Mouse (Mus musculus): ENCODE measurements around the gene Traf7.

The Traf7 gene

GRCm38 (mm10) chr17:24480201-24480826 lies 47.4 kb downstream of the Traf7 start:
- POLR2A ChIA-PET = interaction anchor here in 3 of 4 experiments (0.6 to 24.5 kb wide), 51 partner anchors 8 to 331 kb away, joined by 3 to 396 read pairs (median 7); partner anchors contain the start of genes Traf7 (in 3 of the 3), Zfp598 (in 3 of the 3), E4f1 (in 2 of the 3) and Npw (in 2 of the 3)
- CTCF ChIA-PET = interaction anchor here (0.6 to 3.2 kb wide), 37 partner anchors 8 to 732 kb away, joined by 3 to 45 read pairs (median 4); partner anchors contain the start of genes Caskin1 (in 1 of the 4), E4f1 (in 1 of the 4), Pgp (in 1 of the 4) and Pkd1 (in 1 of the 4)

- CTCF ChIA-PET = interaction anchor here (0.6 to 3.2 kb wide), 63 partner anchors 9 to 1018 kb away, joined by 3 to 45 read pairs (median 5); partner anchors contain the start of genes Traf7 (in 4 of the 4), Pkd1 (in 2 of the 4), Abca3 (in 1 of the 4) and Caskin1 (in 1 of the 4)
Measured at GRCm38 (mm10) chr17:24479431-24479830, 48.3 kb downstream of the Traf7 start.

DNA sequence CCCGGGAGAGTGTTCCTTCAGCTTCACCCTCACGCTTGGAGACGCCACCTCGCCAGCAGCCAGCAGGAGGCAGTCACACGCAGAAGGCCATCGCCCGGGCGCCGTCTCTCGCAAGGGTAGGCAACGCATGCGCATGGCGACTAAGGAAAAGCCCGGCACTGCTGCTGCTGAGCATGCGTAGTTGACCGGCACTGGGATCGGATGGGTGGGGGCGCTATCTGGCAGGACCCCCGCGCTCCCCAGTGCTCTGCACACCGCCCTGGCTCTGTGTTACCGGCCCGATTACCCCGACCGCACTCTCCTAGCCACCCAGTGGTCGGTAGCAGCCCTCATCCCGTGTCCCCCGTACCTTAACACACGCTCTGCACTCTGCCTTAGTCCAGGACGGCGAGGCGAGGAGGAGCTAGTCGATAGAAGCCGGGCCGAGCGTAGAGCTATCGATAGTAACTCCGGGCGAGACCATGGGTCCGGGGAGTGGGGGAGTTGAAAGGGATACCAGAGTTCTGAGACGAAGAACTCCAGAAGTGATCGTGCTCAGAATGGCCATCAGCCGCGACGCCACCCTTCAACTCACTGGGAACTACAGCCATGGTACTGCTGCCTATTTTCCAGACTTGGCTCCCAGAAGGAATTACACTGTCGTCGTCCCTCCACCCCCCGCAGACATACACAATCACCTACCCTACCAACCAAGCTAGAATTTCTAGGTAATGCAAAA lies 48.9 kb downstream of the Traf7 start, which contains the start of gene Mlst8:
Gene Mlst8 (minus strand): TSS at position 416 of the 718 bp plus-strand sequence.
- CTCF ChIA-PET = interaction anchor here (0.5 to 3.2 kb wide), 69 partner anchors 8 to 1018 kb away, joined by 3 to 45 read pairs (median 5); partner anchors contain the start of genes Traf7 (in 4 of the 4), Pkd1 (in 3 of the 4), Abca3 (in 1 of the 4) and Caskin1 (in 1 of the 4)
- POLR2A ChIA-PET = interaction anchor here (0.6 to 24.5 kb wide), 125 partner anchors 8 to 1354 kb away, joined by 3 to 396 read pairs (median 5); partner anchors contain the start of genes Traf7 (in 4 of the 4), E4f1 (in 3 of the 4), Nthl1 (in 3 of the 4) and Pgp (in 3 of the 4)

More at GRCm38 (mm10) chr17:24479431-24479830, 48.3 kb downstream of the Traf7 start:
- POLR2A ChIA-PET = interaction anchor here (0.6 to 24.5 kb wide), 113 partner anchors 8 to 1353 kb away, joined by 3 to 396 read pairs (median 6); partner anchors contain the start of genes Traf7 (in 4 of the 4), E4f1 (in 3 of the 4), Nthl1 (in 3 of the 4) and Pgp (in 3 of the 4)

DNA sequence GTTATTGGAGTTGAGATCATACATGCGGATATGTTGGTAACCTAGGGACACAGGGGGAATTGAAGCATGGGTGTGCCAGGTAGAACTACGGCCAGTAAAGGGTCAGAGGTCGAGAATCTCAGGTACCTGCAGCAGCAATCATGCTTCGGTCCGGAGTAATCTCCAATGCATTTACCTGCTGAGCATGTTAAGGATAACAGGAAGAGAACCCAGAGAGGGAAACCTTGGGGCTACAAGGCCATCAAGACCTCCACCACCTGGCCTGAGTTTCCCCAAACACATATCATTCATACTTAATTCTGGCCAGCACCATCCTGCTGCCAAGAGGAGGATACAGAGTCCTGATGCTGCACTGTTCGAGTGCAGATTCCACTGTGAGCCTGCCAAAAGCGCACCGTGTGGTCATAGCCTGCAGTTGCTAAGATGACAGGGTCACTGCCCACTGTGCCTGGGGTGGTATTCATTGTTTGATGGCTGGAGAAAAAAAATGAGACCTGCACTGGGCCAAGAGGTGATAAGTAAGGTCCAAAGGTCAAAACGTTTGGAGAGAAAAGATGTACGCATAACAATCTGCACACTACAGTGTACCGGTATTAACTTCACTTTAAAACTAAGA lies 49.6 kb downstream of the Traf7 start:
- ChIA-PET CTCF (interaction anchor here (0.5 to 3.2 kb wide), 51 partner anchors 7 to 423 kb away, joined by 3 to 45 read pairs (median 5); partner anchors contain the start of genes Traf7 (in 3 of the 4), Pkd1 (in 2 of the 4), Abca3 (in 1 of the 4) and Caskin1 (in 1 of the 4)), POLR2A (interaction anchor here (0.6 to 24.5 kb wide), 99 partner anchors 8 to 1355 kb away, joined by 3 to 396 read pairs (median 7); partner anchors contain the start of genes Traf7 (in 4 of the 4), E4f1 (in 3 of the 4), Nthl1 (in 3 of the 4) and Pgp (in 3 of the 4))

- CTCF ChIA-PET = interaction anchor here in 2 of 4 experiments (0.9 to 3.1 kb wide), 2 partner anchors 50 to 129 kb away, joined by 4 to 32 read pairs; partner anchors contain the start of gene Traf7 (in 1 of the 2)
- POLR2A ChIA-PET = interaction anchor here (0.6 to 24.5 kb wide), 20 partner anchors 8 to 245 kb away, joined by 3 to 396 read pairs (median 8); partner anchors contain the start of genes Traf7 (in 3 of the 4), Rnps1 (in 2 of the 4), Pkd1 (in 1 of the 4) and Rab26 (in 1 of the 4)
Measured at GRCm38 (mm10) chr17:24477053-24477984, 50.4 kb downstream of the Traf7 start.

DNA sequence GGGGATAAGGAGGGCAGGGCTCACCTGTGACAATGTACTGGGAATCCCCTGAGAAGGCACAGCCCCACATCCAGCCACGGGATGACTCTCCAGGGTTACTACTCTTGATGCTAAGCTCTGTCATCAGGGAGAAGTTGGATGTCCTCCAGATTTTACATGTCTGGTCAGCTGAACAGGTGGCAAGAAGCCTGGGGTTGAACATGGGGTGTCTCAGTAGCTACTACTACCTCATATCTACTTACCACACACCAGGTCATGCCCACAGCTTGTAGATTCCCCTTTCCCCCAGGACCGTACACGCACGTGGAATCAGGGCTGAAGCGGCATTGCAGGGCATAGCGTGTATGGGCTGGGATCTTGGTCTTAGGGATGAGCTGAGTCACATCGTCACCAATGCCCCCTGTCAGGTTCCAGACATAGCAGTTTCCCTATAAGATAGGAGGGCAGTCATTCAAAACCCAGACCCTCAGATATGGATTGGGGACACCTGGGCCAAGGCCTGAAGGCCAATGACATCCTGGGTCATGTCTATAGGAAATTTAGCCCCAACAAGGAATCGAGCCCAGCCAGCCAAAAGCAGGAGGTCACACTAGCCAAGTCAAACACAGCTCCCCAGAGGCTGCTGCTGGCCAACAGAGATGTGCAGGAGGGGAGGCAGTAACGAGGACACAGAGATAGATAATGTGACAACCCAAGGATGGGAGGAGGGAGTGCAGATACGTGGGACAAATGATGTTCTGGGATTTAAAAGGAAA lies 51.5 kb downstream of the Traf7 start:
- ChIA-PET CTCF (interaction anchor here in 2 of 4 experiments (0.9 to 3.1 kb wide), 2 partner anchors 51 to 130 kb away, joined by 4 to 32 read pairs; partner anchors contain the start of gene Traf7 (in 1 of the 2)), POLR2A (interaction anchor here in 3 of 4 experiments (0.6 to 24.5 kb wide), 17 partner anchors 9 to 215 kb away, joined by 3 to 396 read pairs (median 7); partner anchors contain the start of genes Traf7 (in 3 of the 3), Pkd1 (in 1 of the 3), Rab26 (in 1 of the 3) and Rnps1 (in 1 of the 3))

- POLR2A ChIA-PET = interaction anchor here in 3 of 4 experiments (0.6 to 24.5 kb wide), 13 partner anchors 9 to 61 kb away, joined by 3 to 396 read pairs (median 7); partner anchors contain the start of genes Traf7 (in 3 of the 3), Rab26 (in 1 of the 3) and Rnps1 (in 1 of the 3)
- CTCF ChIA-PET = interaction anchor here in 1 of 4 experiments (0.7 kb wide), 1 partner anchor 124 kb away, joined by 3 read pairs; the partner anchor contains the start of gene Abca3
Measured at GRCm38 (mm10) chr17:24475586-24475985, 52.2 kb downstream of the Traf7 start.

DNA sequence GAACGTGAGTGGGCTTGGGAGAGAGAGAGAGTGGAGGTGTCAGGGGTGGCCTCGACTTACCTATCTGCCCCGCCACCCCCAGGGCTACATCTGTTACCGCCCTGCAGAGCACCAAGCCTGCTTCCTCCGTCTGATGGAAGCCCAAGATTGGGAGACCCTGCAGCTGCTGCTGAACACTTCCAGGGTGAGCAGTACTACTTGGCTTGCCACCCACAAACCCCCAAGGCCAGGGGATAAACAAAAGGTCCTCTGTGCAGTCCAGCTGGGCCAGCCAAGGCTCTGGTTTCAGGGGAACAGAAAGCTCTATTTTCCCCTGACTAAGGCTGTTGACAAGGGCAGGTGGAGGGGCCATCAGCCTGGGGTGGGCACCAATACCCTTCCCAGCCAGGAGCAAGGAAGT lies 53.2 kb downstream of the Traf7 start:
- ChIA-PET CTCF (interaction anchor here in 2 of 4 experiments (0.5 to 1.1 kb wide), 2 partner anchors 84 to 651 kb away, joined by 3 read pairs; no protein-coding TSS in a partner anchor), POLR2A (interaction anchor here in 3 of 4 experiments (0.6 to 24.5 kb wide), 9 partner anchors 10 to 55 kb away, joined by 3 to 396 read pairs (median 7); partner anchors contain the start of genes Traf7 (in 3 of the 3) and Rab26 (in 1 of the 3))

DNA sequence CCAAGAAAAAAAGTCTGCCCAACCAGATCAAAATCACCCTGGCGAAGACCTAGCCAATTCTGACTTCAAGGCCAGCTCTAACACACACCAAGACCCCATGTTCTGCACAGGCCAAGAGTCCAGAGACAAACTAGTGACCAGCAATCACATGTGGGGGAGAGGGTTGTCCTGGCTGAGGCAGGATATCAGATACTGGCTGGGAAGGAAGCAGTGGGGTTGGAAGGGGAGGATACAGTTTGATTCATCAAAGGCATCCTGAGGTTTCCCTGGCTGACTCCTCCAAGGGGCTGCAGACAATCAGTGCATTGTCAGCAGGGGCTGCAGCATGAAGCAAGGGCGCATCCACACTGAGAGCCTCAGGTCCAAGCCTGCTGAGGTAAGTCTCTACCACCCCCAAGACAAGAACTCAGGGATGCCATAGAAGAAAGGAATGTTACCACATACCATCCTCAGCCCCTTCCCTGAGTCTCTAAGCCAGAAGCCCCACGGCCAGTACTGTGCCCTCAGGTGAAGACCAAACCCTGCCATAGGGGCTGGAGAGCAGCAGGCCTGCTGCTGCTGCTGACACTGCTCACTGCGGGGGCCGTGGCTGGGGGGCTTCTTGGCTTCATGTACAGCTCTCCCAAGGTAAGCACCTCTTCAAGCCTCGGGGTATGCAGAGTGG lies 54.0 kb downstream of the Traf7 start, which contains the start of gene Bricd5:
Gene Bricd5 (plus strand): TSS at position 273 of the 664 bp plus-strand sequence.
- ChIA-PET POLR2A (interaction anchor here in 3 of 4 experiments (0.9 to 24.5 kb wide), 20 partner anchors 10 to 322 kb away, joined by 3 to 396 read pairs (median 4); partner anchors contain the start of genes Traf7 (in 3 of the 3), Ccnf (in 1 of the 3), Eci1 (in 1 of the 3) and Pkd1 (in 1 of the 3)), CTCF (interaction anchor here in 2 of 4 experiments (0.5 to 1.1 kb wide), 3 partner anchors 20 to 203 kb away, joined by 3 to 6 read pairs (median 3); no protein-coding TSS in a partner anchor)

DNA sequence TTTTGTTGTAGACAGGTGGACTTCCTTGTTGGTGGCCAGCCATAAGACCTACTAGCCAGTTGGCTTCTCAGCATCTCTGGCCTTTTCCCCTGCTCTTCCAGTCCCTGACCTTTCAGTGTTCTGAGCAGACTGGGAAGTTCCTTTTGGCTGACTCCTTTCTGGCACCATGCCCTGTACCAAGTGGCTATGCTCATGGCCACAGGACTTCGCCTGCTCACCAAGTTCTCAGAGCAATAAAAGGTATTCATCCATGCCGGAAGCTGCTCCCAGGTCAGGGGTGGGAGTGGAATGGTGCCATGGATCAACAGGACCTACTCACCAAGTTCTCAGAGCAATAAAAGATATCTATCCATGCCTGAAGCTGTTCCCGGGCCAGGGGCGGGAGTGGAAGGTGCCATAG lies 55.2 kb downstream of the Traf7 start:
- ChIA-PET POLR2A (interaction anchor here (0.7 to 24.5 kb wide), 22 partner anchors 7 to 221 kb away, joined by 3 to 396 read pairs (median 4); partner anchors contain the start of genes Traf7 (in 3 of the 4), Ccnf (in 1 of the 4), Eci1 (in 1 of the 4) and Mlst8 (in 1 of the 4)), CTCF (interaction anchor here in 2 of 4 experiments (0.6 to 1.6 kb wide), 4 partner anchors 8 to 11 kb away, joined by 3 to 5 read pairs (median 5); no protein-coding TSS in a partner anchor)

- ChIA-PET POLR2A (interaction anchor here (0.6 to 24.5 kb wide), 41 partner anchors 8 to 628 kb away, joined by 3 to 396 read pairs (median 4); partner anchors contain the start of genes Mlst8 (in 3 of the 4), Pkd1 (in 3 of the 4), Traf7 (in 3 of the 4) and Zfp598 (in 2 of the 4)), CTCF (interaction anchor here in 3 of 4 experiments (0.5 to 2.5 kb wide), 7 partner anchors 8 to 222 kb away, joined by 3 to 45 read pairs (median 3); partner anchors contain the start of gene Mlst8 (in 1 of the 3))
Measured at GRCm38 (mm10) chr17:24470701-24471527, 56.8 kb downstream of the Traf7 start.

- CTCF ChIA-PET = interaction anchor here in 3 of 4 experiments (0.5 to 2.5 kb wide), 8 partner anchors 9 to 222 kb away, joined by 3 to 45 read pairs (median 3); partner anchors contain the start of gene Mlst8 (in 1 of the 3)
Measured at GRCm38 (mm10) chr17:24469910-24470602, 57.7 kb downstream of the Traf7 start, which contains the start of the genes E4f1 and Pgp. Gene E4f1 (minus strand): TSS chr17:24470313. Gene Pgp (plus strand): TSS chr17:24470392.

More at GRCm38 (mm10) chr17:24469910-24470602, 57.7 kb downstream of the Traf7 start, which contains the start of the genes E4f1 and Pgp:
- POLR2A ChIA-PET = interaction anchor here (0.6 to 24.5 kb wide), 42 partner anchors 8 to 627 kb away, joined by 3 to 396 read pairs (median 4); partner anchors contain the start of genes Mlst8 (in 3 of the 4), Pkd1 (in 3 of the 4), Traf7 (in 3 of the 4) and Zfp598 (in 2 of the 4)

Data from embryonic stem cell, embryonic (primary cell).